Mouse (Mus musculus) cerebellum, adult (tissue): Measurements from ENCODE around the gene Zfp523.

ENCODE experiments used
- ATAC-seq: cut with Nextera tagmentation; 2 replicates; pipeline ENCODE4 v1.9.2; 2017; ENCODE audit warnings: mild to moderate bottlenecking, moderate library complexity, mixed read lengths; ENCODE audit not compliant: insufficient number of reproducible peaks, low FRiP score, low TSS enrichment

Zfp523 gene

DNA sequence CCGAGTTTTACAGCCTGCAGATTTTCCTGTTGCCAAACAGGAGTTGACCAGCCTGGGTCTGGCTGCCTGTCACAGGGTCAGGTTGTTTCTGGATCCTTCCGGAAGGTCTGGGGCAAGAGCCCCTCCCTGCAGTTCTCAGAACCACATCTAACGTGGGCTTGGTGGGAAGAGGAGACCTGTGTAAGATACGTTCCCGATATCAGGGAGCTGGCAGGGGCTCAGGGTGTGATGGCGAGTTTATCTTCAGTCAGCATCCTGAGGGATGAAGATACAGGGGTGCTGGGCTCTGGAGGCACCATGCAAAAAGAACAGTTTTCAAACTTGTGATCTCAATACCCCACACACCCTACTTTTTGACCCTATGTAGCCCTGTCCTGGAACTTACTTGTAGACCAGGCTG, 60.9 kb downstream of the Zfp523 start:
- no peak for ATAC-seq

DNA sequence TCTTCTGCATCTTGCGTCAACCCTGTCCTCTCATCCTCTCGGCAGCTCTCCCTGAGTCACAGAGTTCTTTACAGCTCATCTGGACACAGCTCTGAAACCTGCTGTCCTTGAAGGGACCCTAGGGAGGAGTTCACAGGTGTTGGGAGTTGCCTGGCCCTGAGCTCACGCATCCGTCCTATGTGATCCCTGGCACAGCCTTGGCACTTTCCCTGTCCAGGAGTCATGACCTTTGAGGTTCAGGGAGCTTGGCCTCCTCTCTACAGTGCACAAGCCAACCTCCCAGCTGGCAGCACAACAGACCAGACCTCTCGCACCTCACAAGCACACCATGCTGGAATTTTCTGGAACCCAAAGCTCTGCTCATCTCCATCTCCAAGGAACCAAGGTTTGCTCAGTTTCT, 63.9 kb downstream of the Zfp523 start:
- no peak for ATAC-seq

DNA sequence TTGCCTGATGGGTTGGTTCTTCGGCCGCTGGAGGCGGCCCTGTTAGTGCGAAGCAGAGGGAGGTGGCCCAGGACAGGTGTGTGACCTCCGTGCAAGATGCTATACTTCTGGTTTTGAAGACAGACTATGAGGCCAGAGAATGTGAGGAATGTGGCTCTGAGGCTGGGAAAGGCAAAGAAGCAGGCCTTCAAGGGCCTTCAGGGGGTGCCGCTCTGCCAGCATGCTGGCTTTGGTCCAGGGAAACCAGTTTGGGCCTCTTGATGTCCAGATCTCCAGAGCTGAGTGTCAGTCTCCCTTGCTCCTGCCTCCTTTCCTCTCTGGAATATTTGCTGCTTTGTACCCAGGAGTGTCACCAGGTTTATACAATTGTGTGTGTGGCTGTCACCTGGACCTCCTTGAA, 65.4 kb downstream of the Zfp523 start:
- no peak for ATAC-seq

DNA sequence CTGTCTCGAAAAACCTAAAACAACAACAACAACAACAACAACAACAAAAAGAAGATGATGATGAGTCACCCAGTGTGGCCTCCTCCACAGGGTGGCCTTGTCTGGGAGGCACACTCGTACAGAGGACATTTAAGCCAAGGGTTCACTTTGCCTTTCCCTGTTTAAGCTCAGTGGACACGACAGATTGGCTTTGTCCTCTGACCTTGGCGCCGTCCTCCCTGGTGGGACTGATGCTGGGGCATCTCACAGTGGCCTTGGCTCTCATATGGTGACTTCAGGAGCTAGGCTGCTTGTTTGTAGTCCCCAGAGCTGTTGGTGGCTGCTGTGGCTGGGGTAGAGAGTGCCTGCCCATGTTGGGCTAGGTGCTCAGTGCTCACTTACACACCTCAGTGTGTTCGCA, 67.3 kb downstream of the Zfp523 start:
- no peak for ATAC-seq

DNA sequence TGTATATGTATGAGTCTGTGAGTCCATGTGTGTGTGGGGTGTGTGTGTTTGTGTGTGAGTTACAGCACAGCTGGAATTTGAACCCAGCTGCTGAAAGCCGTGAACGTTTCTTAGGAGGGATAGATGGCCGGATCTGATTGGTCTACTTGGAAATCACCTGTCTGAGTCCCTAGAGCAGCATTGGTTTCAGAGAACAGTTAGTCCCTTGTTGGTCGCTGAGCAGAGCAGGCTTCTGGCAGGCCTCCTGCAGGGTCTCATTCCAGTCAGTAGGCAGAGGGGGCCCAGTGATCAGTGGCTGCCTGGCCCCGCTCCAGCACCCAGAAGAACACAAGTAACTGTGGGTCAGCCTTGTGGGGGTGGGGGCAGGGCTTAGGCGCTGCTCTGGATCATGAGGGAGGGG, 67.8 kb downstream of the Zfp523 start:
- 0 out of 2 replicates have a peak, but pooled peaks have one; percentile 40 for ATAC-seq

DNA sequence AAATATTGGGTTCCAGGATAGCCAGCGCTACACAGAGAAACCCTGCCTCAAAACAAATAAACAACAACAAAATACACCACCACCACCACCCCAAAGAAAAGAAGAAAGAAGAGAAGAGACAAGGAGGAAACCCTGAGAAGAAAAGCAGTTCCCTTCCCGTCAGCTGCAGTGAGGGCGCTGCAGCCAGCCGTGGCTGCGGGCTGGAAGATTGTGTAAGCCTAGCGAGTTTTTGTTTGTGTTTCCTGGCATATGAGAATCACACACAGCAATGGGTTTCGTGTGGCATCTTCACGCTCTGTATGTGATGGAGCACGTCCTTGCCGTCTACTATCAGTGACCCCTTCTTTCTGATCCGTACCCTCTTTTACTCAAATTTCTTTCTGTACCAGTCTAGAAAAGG, 69.7 kb downstream of the Zfp523 start:
- no peak for ATAC-seq

DNA sequence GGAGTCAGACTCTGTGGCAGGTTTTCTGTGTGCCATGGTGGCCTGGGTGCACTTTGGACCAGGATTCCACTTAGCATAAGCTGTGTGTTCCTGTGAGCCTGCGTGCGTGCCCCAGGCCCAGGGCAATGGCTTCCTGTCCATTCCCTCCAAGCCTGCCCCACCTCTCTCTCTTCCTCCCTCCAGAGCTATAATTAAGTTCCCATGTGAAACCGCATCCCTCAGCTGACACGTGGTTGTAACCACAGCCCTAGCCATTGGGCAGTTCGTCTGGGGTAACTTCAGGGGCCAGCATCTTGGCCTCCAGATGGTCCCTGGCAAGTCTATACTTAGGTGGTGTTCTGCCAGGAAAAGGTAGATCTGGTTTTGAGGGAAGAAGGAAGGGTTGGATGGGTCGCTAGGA, 70.7 kb downstream of the Zfp523 start:
- ATAC-seq, result no peak

DNA sequence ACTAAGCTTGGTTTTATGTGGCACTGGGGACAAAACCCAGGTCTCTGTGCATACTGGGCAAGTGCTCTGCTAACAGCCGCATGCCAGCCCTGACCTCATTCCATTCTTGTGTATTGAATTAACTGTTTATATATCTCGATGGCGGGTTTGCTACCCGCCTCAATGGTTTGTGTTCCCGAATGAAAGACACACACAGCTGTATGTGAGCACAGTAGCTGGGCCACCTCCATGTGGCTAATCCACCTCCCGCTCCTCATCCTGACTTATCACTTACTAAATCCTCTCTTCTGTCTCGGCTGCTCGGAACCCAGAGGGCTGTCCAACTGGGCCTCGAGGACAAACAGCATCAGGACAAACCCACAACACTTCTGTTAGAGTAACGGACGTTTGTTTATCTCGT, 72.1 kb downstream of the Zfp523 start:
- no peak for ATAC-seq

DNA sequence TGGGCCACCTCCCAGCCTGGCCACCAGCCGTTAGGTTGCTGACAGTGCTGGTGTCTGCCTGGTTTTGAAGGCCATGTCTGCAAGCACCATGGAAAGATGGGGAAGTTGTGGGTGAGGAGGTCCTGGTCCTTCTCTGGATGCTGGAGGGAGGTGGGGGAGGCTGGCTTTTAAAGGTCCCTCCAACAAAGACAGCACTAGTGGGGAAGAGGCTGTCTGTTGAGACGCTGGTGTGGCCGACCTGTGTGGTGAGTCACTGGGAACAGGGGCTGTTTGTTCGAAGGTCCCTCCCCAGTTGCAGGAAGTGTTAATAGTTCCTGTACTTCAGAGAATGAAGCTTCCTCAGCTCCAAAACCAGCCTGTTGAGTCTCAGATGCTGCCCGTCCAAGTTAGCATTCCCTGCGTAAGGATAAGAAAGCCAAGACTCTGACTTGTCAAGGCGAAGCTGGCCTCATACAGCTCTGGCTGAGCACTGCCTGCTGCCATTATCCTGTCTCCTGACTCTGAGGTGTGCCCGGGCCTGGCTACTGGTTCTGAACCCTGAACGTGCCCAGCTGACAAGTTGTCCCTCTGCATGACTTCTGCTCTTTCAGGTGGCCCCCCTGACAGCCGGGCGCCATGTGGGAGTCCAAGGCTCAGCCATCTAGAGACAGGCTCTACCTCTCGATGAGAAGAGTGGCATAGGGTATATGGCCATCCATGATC, 74.8 kb downstream of the Zfp523 start:
- no peak for ATAC-seq

DNA sequence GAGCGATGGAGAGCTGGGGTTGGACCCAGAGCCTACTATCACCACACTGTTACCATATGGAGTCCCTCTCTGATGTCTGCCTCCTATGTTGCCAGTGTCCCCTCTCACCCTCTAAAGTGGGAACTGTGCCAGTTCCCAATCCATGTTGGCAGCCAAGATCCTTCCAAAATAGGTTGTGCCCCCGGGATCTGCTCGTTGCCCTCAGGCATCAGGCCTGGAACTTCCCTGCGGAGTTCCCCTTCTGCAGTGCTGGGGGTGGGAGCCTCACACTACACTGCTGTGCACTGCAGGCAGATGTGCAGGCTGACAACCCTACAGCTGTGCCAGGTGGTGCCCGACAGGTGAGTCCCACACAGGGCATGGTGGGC, 75.3 kb downstream of the Zfp523 start:
- no peak for ATAC-seq

DNA sequence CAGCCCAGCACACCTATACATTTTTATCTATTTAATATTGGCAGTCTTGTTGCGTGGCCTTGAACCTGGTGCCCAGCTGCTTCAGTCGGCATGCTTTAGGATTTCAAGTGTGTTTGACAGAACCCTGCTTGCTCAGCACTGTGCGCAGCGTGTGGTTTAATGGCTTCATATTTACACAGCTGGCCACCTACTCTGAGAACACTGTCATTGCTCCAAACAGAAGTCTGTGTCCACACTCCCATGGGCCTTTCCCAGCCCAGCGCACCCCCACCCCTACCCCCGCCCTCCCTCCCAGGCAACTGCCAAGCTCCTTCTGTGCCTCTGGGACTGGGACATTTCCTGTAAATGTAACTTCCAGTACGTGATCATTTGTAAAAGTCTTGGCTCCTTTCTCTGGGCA, 76.3 kb downstream of the Zfp523 start:
- ATAC-seq, result no peak

DNA sequence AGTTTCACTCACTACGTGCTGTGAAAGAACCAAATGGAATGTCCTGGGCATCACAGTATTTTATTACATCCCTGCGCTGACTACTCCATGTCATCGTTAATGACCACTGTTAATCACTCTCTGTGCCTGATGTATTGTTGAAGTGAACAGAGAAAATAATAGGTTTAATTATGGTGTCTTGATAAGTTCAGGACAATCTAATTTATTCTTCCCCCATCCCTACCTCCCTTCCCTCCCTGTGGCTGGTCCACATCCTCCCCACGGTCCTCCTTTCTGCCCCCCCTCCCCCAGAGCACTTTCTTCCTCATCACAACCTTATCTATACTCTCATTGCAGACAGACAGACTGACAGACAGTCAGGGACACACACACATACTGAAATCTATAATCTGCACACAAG, 77.9 kb downstream of the Zfp523 start:
- ATAC-seq, result no peak
